Mouse (Mus musculus): ENCODE data around the gene Lce1b.

GRCm38 (mm10) chr3:92678947-92679346, 22.2 kb upstream of the Lce1b start, which contains the start of gene Lce1c:
- TF ChIP-seq CTCF (IDR thresholded peaks at IDR 0.05; ENCODE audit: control insufficient read depth, insufficient read depth, insufficient read length) (no peak), MAX (IDR thresholded peaks at IDR 0.05) (no peak), MYOD1 (IDR thresholded peaks at IDR 0.05; ENCODE audit: control insufficient read depth, insufficient read length, low read depth) (no peak), USF1 (IDR thresholded peaks at IDR 0.05; ENCODE audit: low read depth) (no peak), MYOG (IDR thresholded peaks at IDR 0.05; ENCODE audit: control insufficient read depth, extremely low read depth, insufficient read length) (no peak)
